Mouse (Mus musculus) cortical plate, adult 2 months (tissue): ENCODE measurements around the gene Nfat5.

ENCODE experiments used
- CTCF ChIP-seq: fragments of 200-500 bp; IDR thresholded peaks from 2 replicates; pipeline ENCODE4 v1.5.1; 2011; ENCODE audit warnings: mild to moderate bottlenecking, control low read depth, low read length; ENCODE audit not compliant: insufficient read depth; ENCODE audit errors: extremely low read depth
- POLR2A ChIP-seq: fragments of 200-500 bp; IDR thresholded peaks from 2 replicates; pipeline ENCODE4 v1.6.1; 2011; ENCODE audit warnings: mild to moderate bottlenecking, low read length, control low read depth; ENCODE audit not compliant: insufficient read depth; ENCODE audit errors: extremely low read depth

DNA sequence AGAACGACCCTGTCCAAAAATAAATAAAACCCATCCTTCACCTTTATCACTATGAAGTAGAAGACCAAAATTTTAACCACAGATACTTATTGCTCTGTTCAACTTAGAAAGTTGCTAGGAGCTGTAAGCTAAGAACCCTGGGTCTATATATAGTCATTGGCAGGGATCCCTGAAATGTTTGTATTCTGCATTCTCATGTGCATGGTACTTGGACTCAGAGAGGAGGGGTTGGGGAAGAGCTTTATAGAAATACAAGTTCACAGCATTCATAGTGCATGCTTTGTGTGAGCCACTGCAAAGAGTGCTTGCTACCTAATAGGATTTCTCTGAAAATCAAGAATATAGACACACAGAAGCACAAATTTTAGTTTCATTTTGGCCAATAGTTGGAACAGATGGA lies 43.2 kb downstream of the Nfat5 start:
- no peak for TF ChIP-seq POLR2A
- no peak for TF ChIP-seq CTCF
